Mouse (Mus musculus): ENCODE results near the gene Ttll13. TPM values are rescaled to one million over a fixed set of nuclear protein-coding genes. Genes with fewer than 3 reads are reported as not detected.
A peak's percentile ranks its signal among the peaks of the same experiment; 100 is the strongest.

Ttll13 gene
- polyA plus RNA-seq, 1 experiment from 2014 or later: 0.35 TPM

- no peak overlapping the region for H3K4me2 ChIP-seq (ENCODE audit: low read depth, low read length)
- WGBS: 92% methylated on average over 9 of the region's 9 CpGs
- peaks cover 4% of the 10 kb centered on the region for H3K36me3 ChIP-seq (replicated peaks; ENCODE audit: control insufficient read depth, insufficient read depth, low read depth, low read length)
Observed at GRCm38 (mm10) chr7:80218666-80219065, 27.5 kb upstream of the Ttll13 start.

GRCm38 (mm10) chr7:80220237-80220797 lies 25.9 kb upstream of the Ttll13 start:
- H3K4me1 ChIP-seq (ENCODE audit: control insufficient read depth, insufficient read depth, low read length): no peaks in the 10 kb centered on the region
- ATAC-seq (replicated peaks; ENCODE audit: insufficient number of reproducible peaks, low FRiP score, low TSS enrichment, low read depth) (no peak), DNase-seq (ENCODE audit: low spot score) (no peak)
- WGBS: 93% methylated on average over 9 of the region's 9 CpGs
- no peak overlapping the region for H3K4me3 ChIP-seq (ENCODE audit: low read depth, low read length)
- no peak overlapping the region for H3K9ac ChIP-seq (replicated peaks; ENCODE audit: low read length)
- H3K4me2 ChIP-seq (ENCODE audit: low read depth, low read length): no peak overlapping the region
- no peak overlapping the region for H3K27ac ChIP-seq (replicated peaks; ENCODE audit: low read depth, low read length)
- H3K27me3 ChIP-seq (ENCODE audit: control insufficient read depth, insufficient read depth, low read length): no peaks in the 10 kb centered on the region
- H3K36me3 ChIP-seq (replicated peaks; ENCODE audit: control insufficient read depth, insufficient read depth, low read depth, low read length): peaks cover 14% of the 10 kb centered on the region
- H3K9me3 ChIP-seq (replicated peaks; ENCODE audit: control insufficient read depth, low read length): no peaks in the 10 kb centered on the region

More at GRCm38 (mm10) chr7:80218666-80219065, 27.5 kb upstream of the Ttll13 start:
- no peaks in the 10 kb centered on the region for H3K4me1 ChIP-seq (ENCODE audit: control insufficient read depth, insufficient read depth, low read length)
- H3K9me3 ChIP-seq (replicated peaks; ENCODE audit: control insufficient read depth, low read length): no peaks in the 10 kb centered on the region
- no peak for DNase-seq (ENCODE audit: low spot score)
- no peak overlapping the region for H3K27ac ChIP-seq (replicated peaks; ENCODE audit: low read depth, low read length)
- no peak overlapping the region for H3K9ac ChIP-seq (replicated peaks; ENCODE audit: low read length)
- ATAC-seq (replicated peaks; ENCODE audit: insufficient number of reproducible peaks, low FRiP score, low TSS enrichment, low read depth): no peak
- H3K4me3 ChIP-seq (ENCODE audit: low read depth, low read length): no peak overlapping the region
- H3K27me3 ChIP-seq (ENCODE audit: control insufficient read depth, insufficient read depth, low read length): no peaks in the 10 kb centered on the region

- Histone ChIP-seq H3K36me3 (replicated peaks; ENCODE audit: control insufficient read depth, insufficient read depth, low read depth, low read length) (peaks cover 14% of the 10 kb centered on the region), H3K4me2 (ENCODE audit: low read depth, low read length) (no peak overlapping the region), H3K27me3 (ENCODE audit: control insufficient read depth, insufficient read depth, low read length) (no peaks in the 10 kb centered on the region), H3K9ac (replicated peaks; ENCODE audit: low read length) (no peak overlapping the region), H3K4me3 (ENCODE audit: low read depth, low read length) (no peak overlapping the region), H3K9me3 (replicated peaks; ENCODE audit: control insufficient read depth, low read length) (no peaks in the 10 kb centered on the region), H3K27ac (replicated peaks; ENCODE audit: low read depth, low read length) (no peak overlapping the region), H3K4me1 (ENCODE audit: control insufficient read depth, insufficient read depth, low read length) (no peaks in the 10 kb centered on the region)
- ATAC-seq (replicated peaks; ENCODE audit: insufficient number of reproducible peaks, low FRiP score, low TSS enrichment, low read depth) (no peak), DNase-seq (ENCODE audit: low spot score) (no peak)
- 87% methylated on average over 4 of the region's 4 CpGs for WGBS
Observed at GRCm38 (mm10) chr7:80221179-80221750, 24.9 kb upstream of the Ttll13 start.

- Histone ChIP-seq H3K9ac (replicated peaks; ENCODE audit: low read length) (no peak overlapping the region), H3K27ac (replicated peaks; ENCODE audit: low read depth, low read length) (no peak overlapping the region), H3K27me3 (ENCODE audit: control insufficient read depth, insufficient read depth, low read length) (no peaks in the 10 kb centered on the region), H3K4me2 (ENCODE audit: low read depth, low read length) (no peak overlapping the region), H3K4me3 (ENCODE audit: low read depth, low read length) (no peak overlapping the region), H3K9me3 (replicated peaks; ENCODE audit: control insufficient read depth, low read length) (no peaks in the 10 kb centered on the region), H3K4me1 (ENCODE audit: control insufficient read depth, insufficient read depth, low read length) (no peaks in the 10 kb centered on the region), H3K36me3 (replicated peaks; ENCODE audit: control insufficient read depth, insufficient read depth, low read depth, low read length) (peaks cover 10% of the 10 kb centered on the region)
- no peak for DNase-seq (ENCODE audit: low spot score)
- 92% methylated on average over 4 of the region's 4 CpGs for WGBS
- no peak for ATAC-seq (replicated peaks; ENCODE audit: insufficient number of reproducible peaks, low FRiP score, low TSS enrichment, low read depth)
Observed at GRCm38 (mm10) chr7:80227065-80227464, 19.1 kb upstream of the Ttll13 start.

GRCm38 (mm10) chr7:80230196-80230595 lies 16.0 kb upstream of the Ttll13 start:
- no peak overlapping the region for H3K27ac ChIP-seq (replicated peaks; ENCODE audit: low read depth, low read length)
- WGBS: 68% methylated on average over 6 of the region's 6 CpGs
- no peaks in the 10 kb centered on the region for H3K27me3 ChIP-seq (ENCODE audit: control insufficient read depth, insufficient read depth, low read length)
- no peak overlapping the region for H3K4me2 ChIP-seq (ENCODE audit: low read depth, low read length)
- H3K9me3 ChIP-seq (replicated peaks; ENCODE audit: control insufficient read depth, low read length): no peaks in the 10 kb centered on the region
- peaks cover 1% of the 10 kb centered on the region; the same call in 1 of the 2 replicates for H3K36me3 ChIP-seq (replicated peaks; ENCODE audit: control insufficient read depth, insufficient read depth, low read depth, low read length)
- H3K4me1 ChIP-seq (ENCODE audit: control insufficient read depth, insufficient read depth, low read length): no peaks in the 10 kb centered on the region
- no peak overlapping the region for H3K9ac ChIP-seq (replicated peaks; ENCODE audit: low read length)
- ATAC-seq (replicated peaks; ENCODE audit: insufficient number of reproducible peaks, low FRiP score, low TSS enrichment, low read depth) (no peak), DNase-seq (ENCODE audit: low spot score) (no peak)
- H3K4me3 ChIP-seq (ENCODE audit: low read depth, low read length): no peak overlapping the region

GRCm38 (mm10) chr7:80231971-80232488 lies 14.1 kb upstream of the Ttll13 start:
- H3K27ac ChIP-seq (replicated peaks; ENCODE audit: low read depth, low read length): no peak overlapping the region
- H3K36me3 ChIP-seq (replicated peaks; ENCODE audit: control insufficient read depth, insufficient read depth, low read depth, low read length): no peaks in the 10 kb centered on the region
- H3K4me1 ChIP-seq (ENCODE audit: control insufficient read depth, insufficient read depth, low read length): no peaks in the 10 kb centered on the region
- no peaks in the 10 kb centered on the region for H3K27me3 ChIP-seq (ENCODE audit: control insufficient read depth, insufficient read depth, low read length)
- peak overlapping the region; percentile 77 for H3K4me2 ChIP-seq (ENCODE audit: low read depth, low read length)
- peak overlapping the region; percentile 54 for H3K9ac ChIP-seq (replicated peaks; ENCODE audit: low read length)
- ATAC-seq (replicated peaks; ENCODE audit: insufficient number of reproducible peaks, low FRiP score, low TSS enrichment, low read depth): peak; percentile 6
- no peaks in the 10 kb centered on the region for H3K9me3 ChIP-seq (replicated peaks; ENCODE audit: control insufficient read depth, low read length)
- peak; percentile 49 for DNase-seq (ENCODE audit: low spot score)
- WGBS: under 1% methylated on average over 29 of the region's 29 CpGs
- H3K4me3 ChIP-seq (ENCODE audit: low read depth, low read length): peak overlapping the region; percentile 64

GRCm38 (mm10) chr7:80232489-80233029 lies 13.6 kb upstream of the Ttll13 start, which contains the start of the genes Cib1 and Gdpgp1:
Gene Cib1 (minus strand): TSS chr7:80232813.
Gene Gdpgp1 (plus strand): TSS chr7:80232865.
- under 1% methylated on average over 56 of the region's 56 CpGs for WGBS
- Histone ChIP-seq H3K27me3 (ENCODE audit: control insufficient read depth, insufficient read depth, low read length) (no peaks in the 10 kb centered on the region), H3K27ac (replicated peaks; ENCODE audit: low read depth, low read length) (no peak within 1 kb of the TSS), H3K9me3 (replicated peaks; ENCODE audit: control insufficient read depth, low read length) (no peaks in the 10 kb centered on the region), H3K4me3 (ENCODE audit: low read depth, low read length) (peak within 1 kb of the TSS; percentile 64), H3K36me3 (replicated peaks; ENCODE audit: control insufficient read depth, insufficient read depth, low read depth, low read length) (no peaks in the 10 kb centered on the region), H3K4me1 (ENCODE audit: control insufficient read depth, insufficient read depth, low read length) (no peaks in the 10 kb centered on the region), H3K9ac (replicated peaks; ENCODE audit: low read length) (peak within 1 kb of the TSS; percentile 56), H3K4me2 (ENCODE audit: low read depth, low read length) (peak within 1 kb of the TSS; percentile 77)
- DNase-seq (ENCODE audit: low spot score) (peak; percentile 99), ATAC-seq (replicated peaks; ENCODE audit: insufficient number of reproducible peaks, low FRiP score, low TSS enrichment, low read depth) (peak; percentile 98)

- DNase-seq (ENCODE audit: low spot score) (no peak), ATAC-seq (replicated peaks; ENCODE audit: insufficient number of reproducible peaks, low FRiP score, low TSS enrichment, low read depth) (no peak)
- WGBS: 82% methylated on average over 9 of the region's 9 CpGs
- Histone ChIP-seq H3K27me3 (ENCODE audit: control insufficient read depth, insufficient read depth, low read length) (no peaks in the 10 kb centered on the region), H3K9me3 (replicated peaks; ENCODE audit: control insufficient read depth, low read length) (no peaks in the 10 kb centered on the region), H3K4me1 (ENCODE audit: control insufficient read depth, insufficient read depth, low read length) (no peaks in the 10 kb centered on the region), H3K4me2 (ENCODE audit: low read depth, low read length) (peak overlapping the region; percentile 24; the same call in 1 of the 2 replicates), H3K27ac (replicated peaks; ENCODE audit: low read depth, low read length) (no peak overlapping the region), H3K4me3 (ENCODE audit: low read depth, low read length) (no peak overlapping the region), H3K36me3 (replicated peaks; ENCODE audit: control insufficient read depth, insufficient read depth, low read depth, low read length) (no peaks in the 10 kb centered on the region), H3K9ac (replicated peaks; ENCODE audit: low read length) (no peak overlapping the region)
Observed at GRCm38 (mm10) chr7:80233799-80234198, 12.4 kb upstream of the Ttll13 start.

Measured in embryonic facial prominence, embryonic 11.5 days (tissue).